In genomic region chr8:64531780-64532179, GRCm38 (mm10) we compare ENCODE assay signal across 21 mouse cellular contexts.
"Had no signal": no experiment of that assay in that cellular context is flagged by ENCODE, and none has a peak within 500 bp of the region (broad histone marks: within the 10 kb centered on the region; RNA-seq: fewer than 3 reads in every experiment).

No protein-coding gene starts in this region.

- H3K27me3 ChIP-seq: lung, embryonic 15.5 days; midbrain, embryonic 12.5 days; neural tube, embryonic 13.5 days; neural tube, embryonic 15.5 days had no signal

- H3K4me2 ChIP-seq: lung, embryonic 15.5 days; midbrain, embryonic 12.5 days; neural tube, embryonic 13.5 days; neural tube, embryonic 15.5 days had no signal

- H3K4me1 ChIP-seq: lung, embryonic 15.5 days; midbrain, embryonic 10.5 days; midbrain, embryonic 12.5 days; neural tube, embryonic 13.5 days; neural tube, embryonic 15.5 days had no signal

- DNase-seq: lung, adult 2 months; lung, postnatal 14 days; lung, postnatal 36 days; midbrain, embryonic 14.5 days; retina, postnatal 1 day; right cerebral cortex, adult 18-20 months; right cerebral cortex, postnatal 25 days; right cerebral cortex, postnatal 4 days; spleen, adult 18-20 months; thymus, adult 18-20 months; thymus, postnatal 14 days; thymus, postnatal 36 days had no signal

- H3K27ac ChIP-seq: lung, embryonic 15.5 days; macrophage; midbrain, embryonic 10.5 days; midbrain, embryonic 12.5 days; neural tube, embryonic 13.5 days; neural tube, embryonic 15.5 days had no signal

- H3K9ac ChIP-seq: lung, embryonic 15.5 days; midbrain, embryonic 12.5 days; neural tube, embryonic 13.5 days; neural tube, embryonic 15.5 days had no signal

- H3K9me3 ChIP-seq: lung, embryonic 15.5 days; midbrain, embryonic 10.5 days; midbrain, embryonic 12.5 days; neural tube, embryonic 13.5 days; neural tube, embryonic 15.5 days had no signal

- H3K4me3 ChIP-seq: lung, embryonic 15.5 days; midbrain, embryonic 10.5 days; midbrain, embryonic 12.5 days; myocyte; neural tube, embryonic 13.5 days; neural tube, embryonic 15.5 days had no signal

- ATAC-seq: lung, postnatal 0 days; midbrain, embryonic 16.5 days had no signal

- H3K36me3 ChIP-seq: lung, embryonic 15.5 days; midbrain, embryonic 10.5 days; midbrain, embryonic 12.5 days; neural tube, embryonic 13.5 days; neural tube, embryonic 15.5 days had no signal
